ENCODE assay signal across 29 mouse cellular contexts in genomic region chr6:25085871-25086270, GRCm38 (mm10).
"Had no signal": no experiment of that assay in that cellular context is flagged by ENCODE, and none has a peak within 500 bp of the region (broad histone marks: within the 10 kb centered on the region; RNA-seq: fewer than 3 reads in every experiment).

No protein-coding gene starts in this region.

- H3K4me1 ChIP-seq: heart, embryonic 13.5 days; heart, embryonic 15.5 days; hindbrain, embryonic 10.5 days; hindbrain, embryonic 12.5 days; intestine, embryonic 15.5 days; limb, embryonic 10.5 days; limb, embryonic 12.5 days; liver, embryonic 13.5 days; liver, embryonic 15.5 days had no signal

- H3K4me2 ChIP-seq: heart, embryonic 11.5 days; heart, embryonic 13.5 days; heart, embryonic 15.5 days; hindbrain, embryonic 12.5 days; hindbrain, embryonic 14.5 days; intestine, embryonic 15.5 days; limb, embryonic 12.5 days; liver, embryonic 11.5 days; liver, embryonic 13.5 days; liver, embryonic 15.5 days had no signal

- H3K4me3 ChIP-seq: heart, adult 2 months; heart, embryonic 13.5 days; heart, embryonic 15.5 days; hindbrain, embryonic 10.5 days; hindbrain, embryonic 12.5 days; intestine, embryonic 15.5 days; layer of hippocampus, adult 2 months; limb, embryonic 10.5 days; limb, embryonic 12.5 days; liver, embryonic 13.5 days; liver, embryonic 15.5 days had no signal

- DNase-seq: gastrocnemius, postnatal 14 days; gastrocnemius, postnatal 36 days; heart, adult 11 months; heart, adult 2 months; heart, postnatal 4 days; kidney, adult 18-20 months; kidney, adult 8-10 months; kidney, postnatal 10 days; kidney, postnatal 25 days; kidney, postnatal 4 days; layer of hippocampus, adult 9-11 months; layer of hippocampus, postnatal 36 days; liver; liver, embryonic 13.5 days had no signal

- H3K36me3 ChIP-seq: heart, embryonic 13.5 days; heart, embryonic 15.5 days; hindbrain, embryonic 10.5 days; hindbrain, embryonic 12.5 days; intestine, embryonic 15.5 days; limb, embryonic 10.5 days; limb, embryonic 12.5 days; liver, embryonic 13.5 days; liver, embryonic 15.5 days had no signal

- H3K27ac ChIP-seq: heart, adult 2 months; heart, embryonic 13.5 days; heart, embryonic 15.5 days; hindbrain, embryonic 10.5 days; hindbrain, embryonic 12.5 days; hindbrain, embryonic 14.5 days; intestine, embryonic 15.5 days; limb, embryonic 10.5 days; limb, embryonic 12.5 days; liver, embryonic 13.5 days; liver, embryonic 15.5 days had no signal

- H3K27me3 ChIP-seq: heart, embryonic 13.5 days; heart, embryonic 15.5 days; hindbrain, embryonic 12.5 days; intestine, embryonic 15.5 days; limb, embryonic 12.5 days; liver, embryonic 13.5 days; liver, embryonic 15.5 days had no signal

- ATAC-seq: hindbrain, embryonic 16.5 days; inflammation-experienced regulatory T-cells, adult 6 months; intestine, embryonic 15.5 days; intestine, postnatal 0 days had no signal

- H3K9ac ChIP-seq: heart, embryonic 13.5 days; heart, embryonic 15.5 days; hindbrain, embryonic 12.5 days; hindbrain, embryonic 14.5 days; intestine, embryonic 15.5 days; limb, embryonic 12.5 days; liver, embryonic 13.5 days; liver, embryonic 15.5 days had no signal

- H3K9me3 ChIP-seq: heart, embryonic 13.5 days; heart, embryonic 15.5 days; hindbrain, embryonic 10.5 days; hindbrain, embryonic 12.5 days; intestine, embryonic 15.5 days; limb, embryonic 10.5 days; limb, embryonic 12.5 days; liver, embryonic 13.5 days; liver, embryonic 15.5 days had no signal
